Mouse (Mus musculus) liver, embryonic 13.5 days (tissue): ENCODE data around the gene Dglucy. TPM values are rescaled to one million over a fixed set of nuclear protein-coding genes. Genes with fewer than 3 reads are reported as not detected.

ENCODE experiments used
- ATAC-seq: fragments of 200-750 bp; cut with Nextera tagmentation; 2 replicates; pipeline ENCODE4 v1.8.0; 2017; ENCODE audit warnings: low read depth, mild to moderate bottlenecking, moderate number of reproducible peaks, moderate library complexity
- DNase-seq: peaks from one replicate; pipeline ENCODE4 v3.0.0; 2022
- H3K27ac ChIP-seq: fragments of 300-500 bp; sonication (generic); 2 replicates; pipeline ENCODE4 v1.5.1; 2015; ENCODE audit warnings: moderate library complexity, mild to moderate bottlenecking, inconsistent platforms
- H3K27me3 ChIP-seq: fragments of 300-500 bp; sonication (generic); 2 replicates; pipeline ENCODE4 v1.6.1; 2015; ENCODE audit warnings: mild to moderate bottlenecking, inconsistent platforms
- H3K36me3 ChIP-seq: fragments of 300-500 bp; sonication (generic); 2 replicates; pipeline ENCODE4 v1.6.1; 2015; ENCODE audit warnings: mild to moderate bottlenecking, inconsistent platforms
- H3K4me1 ChIP-seq: fragments of 300-500 bp; sonication (generic); replicated peaks from 2 replicates; pipeline ENCODE4 v1.6.1; 2015; ENCODE audit warnings: inconsistent platforms
- H3K4me2 ChIP-seq: fragments of 300-500 bp; sonication (generic); 2 replicates; pipeline ENCODE4 v1.6.1; 2015; ENCODE audit warnings: inconsistent platforms, mild to moderate bottlenecking, moderate library complexity
- H3K4me3 ChIP-seq: fragments of 300-500 bp; sonication (generic); replicated peaks from 2 replicates; pipeline ENCODE4 v1.5.1; 2015; ENCODE audit warnings: mild to moderate bottlenecking, inconsistent platforms
- H3K9ac ChIP-seq: fragments of 300-500 bp; sonication (generic); 2 replicates; pipeline ENCODE4 v1.6.1; 2015; ENCODE audit warnings: mild to moderate bottlenecking, inconsistent platforms
- H3K9me3 ChIP-seq: fragments of 300-500 bp; sonication (generic); replicated peaks from 2 replicates; pipeline ENCODE4 v1.6.1; 2016; ENCODE audit warnings: inconsistent platforms
- WGBS: fragments of 180-500 bp; shearing (Covaris S2); methylation state at CpG from one replicate; pipeline ENCODE4 v1.1.7; 2015; ENCODE audit not compliant: insufficient replicate concordance; 5-methylcytosine and 5-hydroxymethylcytosine counted together
- polyA plus RNA-seq: library from polyadenylated mRNA; unstranded; fragments of >200 nt; fragmentation: Nextera tagmentation; extraction: Ambion mirVana; gene quantifications from 2 replicates; pipeline ENCODE4 v1.2.1, GENCODE M21; 2015

Gene Dglucy
- polyA plus RNA-seq, result 0.67 and 0.93 TPM in 2 replicates

- 45% methylated on average over 12 of the region's 12 CpGs for WGBS
- H3K36me3 ChIP-seq, result no peaks in the 10 kb centered on the region
- no peak for DNase-seq
- ATAC-seq, result peak; percentile 60
- peaks cover 5% of the 10 kb centered on the region; the same call in 1 of the 2 replicates for H3K4me1 ChIP-seq
- no peaks in the 10 kb centered on the region for H3K27me3 ChIP-seq
- H3K4me2 ChIP-seq, result peak within 1 kb of the TSS; percentile 33; the same call in 1 of the 2 replicates
- H3K27ac ChIP-seq, result peak within 1 kb of the TSS; percentile 53; the same call in 1 of the 2 replicates
- H3K9ac ChIP-seq, result no peak within 1 kb of the TSS
- peak within 1 kb of the TSS; percentile 14; the same call in 1 of the 2 replicates for H3K4me3 ChIP-seq
- no peaks in the 10 kb centered on the region for H3K9me3 ChIP-seq
These were observed at the start of gene Dglucy for GRCm38 (mm10) chr12:100778934-100779865. Dglucy (plus strand) TSS chr12:100779057.

- H3K36me3 ChIP-seq, result no peaks in the 10 kb centered on the region
- no peaks in the 10 kb centered on the region for H3K27me3 ChIP-seq
- H3K9me3 ChIP-seq, result no peaks in the 10 kb centered on the region
- H3K4me1 ChIP-seq, result no peaks in the 10 kb centered on the region
- H3K4me2 ChIP-seq, result no peak overlapping the region
- no peak overlapping the region for H3K9ac ChIP-seq
- no peak for DNase-seq
- no peak overlapping the region for H3K27ac ChIP-seq
- no peak overlapping the region for H3K4me3 ChIP-seq
- whole genome bisulfite sequencing, result 64% methylated on average over 5 of the region's 5 CpGs
- ATAC-seq, result no peak
These were observed 43.7 kb upstream of the Dglucy start for GRCm38 (mm10) chr12:100735156-100735555.

GRCm38 (mm10) chr12:100735581-100735980 lies 43.3 kb upstream of the Dglucy start:
- no peaks in the 10 kb centered on the region for H3K9me3 ChIP-seq
- no peak overlapping the region for H3K4me2 ChIP-seq
- no peak for ATAC-seq
- no peak overlapping the region for H3K4me3 ChIP-seq
- H3K36me3 ChIP-seq, result no peaks in the 10 kb centered on the region
- no peak for DNase-seq
- no peak overlapping the region for H3K27ac ChIP-seq
- no peaks in the 10 kb centered on the region for H3K27me3 ChIP-seq
- 70% methylated on average over 2 of the region's 2 CpGs for WGBS
- no peak overlapping the region for H3K9ac ChIP-seq
- H3K4me1 ChIP-seq, result no peaks in the 10 kb centered on the region

GRCm38 (mm10) chr12:100738498-100738897 lies 40.4 kb upstream of the Dglucy start:
- no peak overlapping the region for H3K27ac ChIP-seq
- H3K4me2 ChIP-seq, result no peak overlapping the region
- H3K27me3 ChIP-seq, result no peaks in the 10 kb centered on the region
- H3K4me3 ChIP-seq, result no peak overlapping the region
- H3K4me1 ChIP-seq, result no peaks in the 10 kb centered on the region
- no peak overlapping the region for H3K9ac ChIP-seq
- no peaks in the 10 kb centered on the region for H3K9me3 ChIP-seq
- DNase-seq (no peak), ATAC-seq (no peak)
- no peaks in the 10 kb centered on the region for H3K36me3 ChIP-seq
- 57% methylated on average over 3 of the region's 3 CpGs for WGBS

- Histone ChIP-seq H3K27me3 (no peaks in the 10 kb centered on the region), H3K4me2 (no peak overlapping the region), H3K27ac (no peak overlapping the region), H3K36me3 (no peaks in the 10 kb centered on the region), H3K4me3 (no peak overlapping the region), H3K9me3 (no peaks in the 10 kb centered on the region), H3K4me1 (no peaks in the 10 kb centered on the region), H3K9ac (no peak overlapping the region)
- WGBS, result 72% methylated on average over 4 of the region's 4 CpGs
- DNase-seq (no peak), ATAC-seq (no peak)
These were observed 39.8 kb upstream of the Dglucy start for GRCm38 (mm10) chr12:100739011-100739570.

- 70% methylated on average over 5 of the region's 5 CpGs for WGBS
These were observed 38.5 kb upstream of the Dglucy start for GRCm38 (mm10) chr12:100740313-100740712.

GRCm38 (mm10) chr12:100742468-100742867 lies 36.4 kb upstream of the Dglucy start:
- WGBS, result 41% methylated on average over 2 of the region's 2 CpGs

More at GRCm38 (mm10) chr12:100740313-100740712, 38.5 kb upstream of the Dglucy start:
- H3K27me3 ChIP-seq, result no peaks in the 10 kb centered on the region
- no peaks in the 10 kb centered on the region for H3K36me3 ChIP-seq
- H3K4me2 ChIP-seq, result no peak overlapping the region
- H3K9ac ChIP-seq, result no peak overlapping the region
- H3K9me3 ChIP-seq, result no peaks in the 10 kb centered on the region
- no peaks in the 10 kb centered on the region for H3K4me1 ChIP-seq
- DNase-seq (no peak), ATAC-seq (no peak)
- H3K27ac ChIP-seq, result no peak overlapping the region
- H3K4me3 ChIP-seq, result no peak overlapping the region

GRCm38 (mm10) chr12:100752977-100753376 lies 25.9 kb upstream of the Dglucy start:
- H3K4me1 ChIP-seq, result no peaks in the 10 kb centered on the region
- no peak overlapping the region for H3K4me2 ChIP-seq
- H3K27ac ChIP-seq, result no peak overlapping the region
- no peaks in the 10 kb centered on the region for H3K36me3 ChIP-seq
- 12% methylated on average over 1 of the region's 1 CpGs for WGBS
- no peak for ATAC-seq
- H3K9ac ChIP-seq, result no peak overlapping the region
- no peaks in the 10 kb centered on the region for H3K27me3 ChIP-seq
- no peaks in the 10 kb centered on the region for H3K9me3 ChIP-seq
- no peak overlapping the region for H3K4me3 ChIP-seq
- no peak for DNase-seq

More at GRCm38 (mm10) chr12:100742468-100742867, 36.4 kb upstream of the Dglucy start:
- DNase-seq (no peak), ATAC-seq (no peak)
- no peak overlapping the region for H3K9ac ChIP-seq
- H3K36me3 ChIP-seq, result no peaks in the 10 kb centered on the region
- no peak overlapping the region for H3K4me2 ChIP-seq
- H3K9me3 ChIP-seq, result no peaks in the 10 kb centered on the region
- no peaks in the 10 kb centered on the region for H3K27me3 ChIP-seq
- H3K4me3 ChIP-seq, result no peak overlapping the region
- H3K4me1 ChIP-seq, result no peaks in the 10 kb centered on the region
- H3K27ac ChIP-seq, result no peak overlapping the region

GRCm38 (mm10) chr12:100753716-100754115 lies 25.1 kb upstream of the Dglucy start:
- 41% methylated on average over 1 of the region's 1 CpGs for WGBS

GRCm38 (mm10) chr12:100757427-100757826 lies 21.4 kb upstream of the Dglucy start:
- Histone ChIP-seq H3K27me3 (no peaks in the 10 kb centered on the region), H3K4me1 (no peaks in the 10 kb centered on the region), H3K4me2 (no peak overlapping the region), H3K27ac (no peak overlapping the region), H3K4me3 (no peak overlapping the region), H3K9me3 (no peaks in the 10 kb centered on the region), H3K36me3 (no peaks in the 10 kb centered on the region), H3K9ac (no peak overlapping the region)
- WGBS, result 51% methylated on average over 4 of the region's 4 CpGs
- DNase-seq, result no peak
- ATAC-seq, result no peak

More at GRCm38 (mm10) chr12:100753716-100754115, 25.1 kb upstream of the Dglucy start:
- ATAC-seq (no peak), DNase-seq (no peak)
- H3K36me3 ChIP-seq, result no peaks in the 10 kb centered on the region
- no peak overlapping the region for H3K9ac ChIP-seq
- no peaks in the 10 kb centered on the region for H3K4me1 ChIP-seq
- no peak overlapping the region for H3K27ac ChIP-seq
- H3K4me2 ChIP-seq, result no peak overlapping the region
- no peaks in the 10 kb centered on the region for H3K27me3 ChIP-seq
- no peaks in the 10 kb centered on the region for H3K9me3 ChIP-seq
- no peak overlapping the region for H3K4me3 ChIP-seq

- Histone ChIP-seq H3K36me3 (no peaks in the 10 kb centered on the region), H3K9me3 (no peaks in the 10 kb centered on the region), H3K27ac (no peak overlapping the region), H3K4me3 (no peak overlapping the region), H3K9ac (no peak overlapping the region), H3K4me1 (peaks cover 10% of the 10 kb centered on the region; the same call in 1 of the 2 replicates), H3K4me2 (no peak overlapping the region), H3K27me3 (no peaks in the 10 kb centered on the region)
- no peak for DNase-seq
- 53% methylated on average over 11 of the region's 11 CpGs for WGBS
- no peak for ATAC-seq
These were observed 16.0 kb upstream of the Dglucy start for GRCm38 (mm10) chr12:100762663-100763425.
